Mouse (Mus musculus): ENCODE results near the gene Wbp2.

DNA sequence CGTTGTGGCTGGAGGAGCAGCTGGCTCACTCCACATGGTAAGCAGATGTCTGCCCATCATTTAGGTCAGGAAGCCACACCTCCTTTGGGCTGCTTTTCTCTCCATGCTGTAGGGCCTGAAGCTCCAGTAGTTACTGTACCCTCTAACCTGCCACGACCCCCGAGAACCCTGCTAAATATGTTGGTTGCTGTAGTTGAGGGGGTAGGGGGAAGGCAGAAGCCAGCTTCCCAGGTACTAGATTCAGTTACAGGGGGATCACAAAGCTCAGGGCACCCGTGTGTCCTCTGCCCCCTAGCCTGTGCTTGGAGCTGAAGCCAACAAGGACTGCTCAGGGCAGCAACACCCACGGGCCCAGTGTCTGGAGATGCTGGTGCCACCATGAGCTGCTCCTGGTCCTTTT is 46.7 kb upstream of the Wbp2 start:
- no peak for TF ChIP-seq CTCF (IDR thresholded peaks at IDR 0.05; ENCODE audit: extremely low read depth, insufficient read depth, insufficient read length, insufficient replicate concordance)
- no peak for TF ChIP-seq POLR2A (IDR thresholded peaks at IDR 0.05; ENCODE audit: low read depth, low read length)

Measured in spleen, adult 2 months (tissue).